Mouse (Mus musculus) C2C12 (cell line): ENCODE measurements around the gene Hoxd8. TPM values are rescaled to one million over a fixed set of nuclear protein-coding genes. Genes with fewer than 3 reads are reported as not detected.

Source experiments
- H3K27me3 ChIP-seq: one replicate; pipeline ENCODE4 v1.6.1; 2011; ENCODE audit not compliant: control insufficient read depth, insufficient read depth, insufficient read length
- H3K36me3 ChIP-seq: one replicate; pipeline ENCODE4 v1.6.1; 2011; ENCODE audit not compliant: control insufficient read depth, insufficient read depth
- H3K4me3 ChIP-seq: one replicate; pipeline ENCODE4 v1.5.1; 2011; ENCODE audit warnings: mild to moderate bottlenecking, control low read depth; ENCODE audit not compliant: poor library complexity, insufficient read depth, severe bottlenecking
- H3K79me2 ChIP-seq: one replicate; pipeline ENCODE4 v1.6.1; 2011; ENCODE audit not compliant: control insufficient read depth, insufficient read depth
- H3K79me3 ChIP-seq: one replicate; pipeline ENCODE4 v1.6.1; 2011; ENCODE audit warnings: low read depth, control low read depth
- H3ac ChIP-seq: one replicate; pipeline ENCODE3; 2011; ENCODE audit warnings: low read depth; ENCODE audit not compliant: control insufficient read depth, insufficient read length
- CEBPB ChIP-seq: IDR thresholded peaks from one replicate; pipeline ENCODE4 v1.6.1; 2011; ENCODE audit warnings: low read depth, mild to moderate bottlenecking, control low read depth, moderate library complexity
- CTCF ChIP-seq: IDR thresholded peaks from one replicate; pipeline ENCODE4 v1.5.1; 2011; ENCODE audit not compliant: control insufficient read depth, insufficient read depth, insufficient read length
- FOSL1 ChIP-seq: IDR thresholded peaks from one replicate; pipeline ENCODE4 v1.8.0; 2011; ENCODE audit warnings: mild to moderate bottlenecking, low read length; ENCODE audit not compliant: poor library complexity, insufficient read depth, severe bottlenecking
- MAX ChIP-seq: IDR thresholded peaks from one replicate; pipeline ENCODE4 v1.6.1; 2011; ENCODE audit warnings: mild to moderate bottlenecking, control low read depth
- MYOD1 ChIP-seq: IDR thresholded peaks from one replicate; pipeline ENCODE4 v1.6.1; 2011; ENCODE audit warnings: low read depth; ENCODE audit not compliant: control insufficient read depth, insufficient read length
- MYOG ChIP-seq: IDR thresholded peaks from one replicate; pipeline ENCODE4 v1.6.1; 2011; ENCODE audit not compliant: control insufficient read depth, insufficient read length; ENCODE audit errors: extremely low read depth
- USF1 ChIP-seq: IDR thresholded peaks from one replicate; pipeline ENCODE4 v1.6.1; 2011; ENCODE audit warnings: low read depth, mild to moderate bottlenecking, control low read depth, moderate library complexity
- polyA plus RNA-seq: library from polyadenylated mRNA; unstranded; fragments of >200 nt; fragmentation: generic; extraction: Trizol; gene quantifications from one replicate; pipeline ENCODE4 v1.2.1, GENCODE M21; 2012; ENCODE audit warnings: missing spikeins

Gene Hoxd8
- polyA plus RNA-seq, 1 experiment = not detected

- H3K79me2 ChIP-seq = no peaks in the 10 kb centered on the region
- no peak overlapping the region for H3K4me3 ChIP-seq
- no peak for TF ChIP-seq MYOD1
- TF ChIP-seq USF1 = no peak
- no peak for TF ChIP-seq CEBPB
- no peak for TF ChIP-seq CTCF
- TF ChIP-seq MAX = no peak
- TF ChIP-seq MYOG = no peak
- no peak for TF ChIP-seq FOSL1
- H3K79me3 ChIP-seq = no peaks in the 10 kb centered on the region
- H3ac ChIP-seq = no peak overlapping the region
- no peaks in the 10 kb centered on the region for H3K36me3 ChIP-seq
- H3K27me3 ChIP-seq = peaks cover 43% of the 10 kb centered on the region
Measured at GRCm38 (mm10) chr2:74681594-74682531, 22.6 kb upstream of the Hoxd8 start.

DNA sequence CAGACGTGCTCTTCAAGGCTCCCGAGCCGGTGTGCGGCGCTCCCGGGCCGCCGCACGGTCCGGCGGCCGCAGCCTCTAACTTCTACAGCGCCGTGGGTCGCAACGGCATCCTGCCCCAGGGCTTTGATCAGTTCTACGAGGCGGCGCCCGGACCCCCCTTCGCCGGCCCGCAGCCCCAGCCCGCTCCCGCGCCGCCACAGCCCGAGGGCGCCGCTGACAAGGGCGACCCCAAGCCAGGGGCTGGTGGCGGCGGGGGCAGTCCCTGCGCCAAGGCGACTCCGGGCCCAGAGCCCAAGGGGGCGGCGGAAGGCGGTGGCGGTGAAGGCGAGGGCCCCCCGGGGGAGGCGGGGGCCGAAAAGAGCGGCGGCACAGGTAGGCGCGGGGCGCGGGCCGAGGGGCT lies 21.6 kb upstream of the Hoxd8 start:
- no peaks in the 10 kb centered on the region for H3K79me3 ChIP-seq
- H3K4me3 ChIP-seq = no peak overlapping the region
- H3K27me3 ChIP-seq = peaks cover 51% of the 10 kb centered on the region
- no peak overlapping the region for H3ac ChIP-seq
- no peaks in the 10 kb centered on the region for H3K36me3 ChIP-seq
- no peaks in the 10 kb centered on the region for H3K79me2 ChIP-seq
- TF ChIP-seq CEBPB = no peak
- no peak for TF ChIP-seq FOSL1
- no peak for TF ChIP-seq CTCF
- TF ChIP-seq MYOG = no peak
- TF ChIP-seq USF1 = no peak
- TF ChIP-seq MYOD1 = no peak
- no peak for TF ChIP-seq MAX

DNA sequence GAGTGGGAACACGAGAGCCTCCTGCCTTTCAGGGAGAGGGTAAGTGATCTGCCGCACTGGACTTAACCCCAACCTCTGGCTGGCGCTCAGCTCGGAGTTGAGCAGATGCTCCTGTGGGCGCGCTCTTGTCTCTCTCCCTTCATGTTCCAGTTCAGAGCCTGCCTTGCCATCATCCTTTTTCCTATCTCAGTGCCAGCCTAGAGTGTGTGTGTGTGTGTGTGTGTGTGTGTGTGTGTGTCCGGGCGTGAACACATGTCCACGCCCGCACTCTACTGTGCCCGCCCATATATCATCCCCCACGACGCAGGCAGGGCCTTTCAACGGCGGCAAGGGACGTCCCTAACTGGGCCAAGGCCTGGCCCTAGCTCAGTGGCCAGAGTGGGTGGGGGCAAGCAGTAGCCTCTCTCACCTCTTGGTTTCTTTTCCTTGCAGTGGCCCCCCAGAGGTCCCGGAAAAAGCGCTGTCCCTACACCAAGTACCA lies 20.9 kb upstream of the Hoxd8 start:
- TF ChIP-seq USF1 (no peak), CTCF (no peak), CEBPB (no peak), MYOG (no peak), MYOD1 (no peak), MAX (no peak), FOSL1 (no peak)
- no peak overlapping the region for H3ac ChIP-seq
- no peaks in the 10 kb centered on the region for H3K79me3 ChIP-seq
- H3K36me3 ChIP-seq = no peaks in the 10 kb centered on the region
- H3K4me3 ChIP-seq = no peak overlapping the region
- H3K27me3 ChIP-seq = peaks cover 55% of the 10 kb centered on the region
- no peaks in the 10 kb centered on the region for H3K79me2 ChIP-seq

DNA sequence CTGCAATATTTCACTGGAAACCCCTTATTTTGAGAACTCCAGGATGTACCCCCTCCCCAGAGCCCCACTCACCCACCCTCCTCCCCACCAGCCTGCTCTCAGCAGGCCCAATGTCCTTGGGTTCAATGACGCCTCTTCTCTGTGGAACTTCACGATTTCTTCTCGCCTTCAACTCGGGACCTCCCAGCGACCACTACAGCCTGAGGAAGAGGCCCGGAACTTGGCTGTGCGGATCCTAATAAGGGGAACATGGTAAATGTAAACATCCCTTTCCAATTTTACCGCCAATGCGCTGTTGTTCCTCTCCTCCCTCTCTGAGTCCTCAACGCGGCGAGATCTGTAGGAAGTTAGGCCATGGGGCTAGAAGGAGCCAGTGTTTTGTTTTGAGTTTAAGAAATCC lies 20.3 kb upstream of the Hoxd8 start:
- peaks cover 56% of the 10 kb centered on the region for H3K27me3 ChIP-seq
- no peak overlapping the region for H3ac ChIP-seq
- no peaks in the 10 kb centered on the region for H3K36me3 ChIP-seq
- TF ChIP-seq CTCF (no peak), MAX (no peak), CEBPB (no peak), MYOD1 (no peak), USF1 (no peak)
- H3K79me3 ChIP-seq = no peaks in the 10 kb centered on the region
- no peak overlapping the region for H3K4me3 ChIP-seq
- no peaks in the 10 kb centered on the region for H3K79me2 ChIP-seq

- TF ChIP-seq USF1 = no peak
- no peak for TF ChIP-seq MYOG
- TF ChIP-seq FOSL1 = no peak
- no peak for TF ChIP-seq MAX
- TF ChIP-seq MYOD1 = no peak
- no peak for TF ChIP-seq CTCF
- no peak for TF ChIP-seq CEBPB
- H3ac ChIP-seq = no peak overlapping the region
- no peaks in the 10 kb centered on the region for H3K79me3 ChIP-seq
- H3K4me3 ChIP-seq = no peak overlapping the region
- no peaks in the 10 kb centered on the region for H3K79me2 ChIP-seq
- peaks cover 55% of the 10 kb centered on the region for H3K27me3 ChIP-seq
- H3K36me3 ChIP-seq = no peaks in the 10 kb centered on the region
Measured at GRCm38 (mm10) chr2:74685059-74685603, 19.3 kb upstream of the Hoxd8 start.
